Mouse (Mus musculus) hindbrain, embryonic 14.5 days (tissue): ENCODE data around the gene Wdr5. TPM values are rescaled to one million over a fixed set of nuclear protein-coding genes. Genes with fewer than 3 reads are reported as not detected.

Experiments
- ATAC-seq: fragments of 200-750 bp; cut with Nextera tagmentation; 2 replicates; pipeline ENCODE4 v1.8.0; 2017; ENCODE audit warnings: moderate number of reproducible peaks, mild to moderate bottlenecking, moderate TSS enrichment, moderate library complexity; ENCODE audit not compliant: low FRiP score
- DNase-seq: peaks from one replicate; pipeline ENCODE4 v3.0.0-alpha.2; 2015; ENCODE audit warnings: low spot score
- H3K27ac ChIP-seq: fragments of 300-500 bp; sonication (generic); 2 replicates; pipeline ENCODE4 v1.5.1; 2014; ENCODE audit warnings: mild to moderate bottlenecking, moderate library complexity
- H3K27me3 ChIP-seq: fragments of 300-500 bp; sonication (generic); 2 replicates; pipeline ENCODE4 v1.6.1; 2014; ENCODE audit warnings: mild to moderate bottlenecking, low read length, mixed read lengths; ENCODE audit not compliant: control insufficient read depth, insufficient read depth
- H3K36me3 ChIP-seq: fragments of 300-500 bp; sonication (generic); replicated peaks from 2 replicates; pipeline ENCODE4 v1.6.1; 2014; ENCODE audit not compliant: control insufficient read depth, insufficient read depth
- H3K4me1 ChIP-seq: fragments of 300-500 bp; sonication (generic); replicated peaks from 2 replicates; pipeline ENCODE4 v1.6.1; 2014; ENCODE audit warnings: antibody characterized with exemption, low read length, mixed read lengths; ENCODE audit not compliant: control insufficient read depth, insufficient read depth
- H3K4me2 ChIP-seq: fragments of 300-500 bp; sonication (generic); replicated peaks from 2 replicates; pipeline ENCODE4 v1.6.1; 2014; ENCODE audit warnings: mild to moderate bottlenecking, moderate library complexity
- H3K4me3 ChIP-seq: fragments of 300-500 bp; sonication (generic); replicated peaks from 2 replicates; pipeline ENCODE4 v1.5.1; 2014; ENCODE audit warnings: mild to moderate bottlenecking, low read length
- H3K9ac ChIP-seq: fragments of 300-500 bp; sonication (generic); 2 replicates; pipeline ENCODE4 v1.6.1; 2014
- H3K9me3 ChIP-seq: fragments of 300-500 bp; sonication (generic); 2 replicates; pipeline ENCODE4 v1.6.1; 2016; ENCODE audit warnings: low read length; ENCODE audit not compliant: control insufficient read depth
- WGBS: fragments of 180-500 bp; shearing (Covaris S2); extraction: QIAGEN DNeasy Blood & Tissue Kit; methylation state at CpG from one replicate; pipeline ENCODE4 v1.1.7; 2014; 5-methylcytosine and 5-hydroxymethylcytosine counted together
- polyA plus RNA-seq: library from polyadenylated mRNA; unstranded; fragments of >200 nt; fragmentation: Nextera tagmentation; extraction: Ambion mirVana; gene quantifications from 2 replicates; pipeline ENCODE4 v1.2.1, GENCODE M21; 2014

Wdr5 gene
- polyA plus RNA-seq, 1 experiment from 2014 or later, result 39.1 TPM

DNA sequence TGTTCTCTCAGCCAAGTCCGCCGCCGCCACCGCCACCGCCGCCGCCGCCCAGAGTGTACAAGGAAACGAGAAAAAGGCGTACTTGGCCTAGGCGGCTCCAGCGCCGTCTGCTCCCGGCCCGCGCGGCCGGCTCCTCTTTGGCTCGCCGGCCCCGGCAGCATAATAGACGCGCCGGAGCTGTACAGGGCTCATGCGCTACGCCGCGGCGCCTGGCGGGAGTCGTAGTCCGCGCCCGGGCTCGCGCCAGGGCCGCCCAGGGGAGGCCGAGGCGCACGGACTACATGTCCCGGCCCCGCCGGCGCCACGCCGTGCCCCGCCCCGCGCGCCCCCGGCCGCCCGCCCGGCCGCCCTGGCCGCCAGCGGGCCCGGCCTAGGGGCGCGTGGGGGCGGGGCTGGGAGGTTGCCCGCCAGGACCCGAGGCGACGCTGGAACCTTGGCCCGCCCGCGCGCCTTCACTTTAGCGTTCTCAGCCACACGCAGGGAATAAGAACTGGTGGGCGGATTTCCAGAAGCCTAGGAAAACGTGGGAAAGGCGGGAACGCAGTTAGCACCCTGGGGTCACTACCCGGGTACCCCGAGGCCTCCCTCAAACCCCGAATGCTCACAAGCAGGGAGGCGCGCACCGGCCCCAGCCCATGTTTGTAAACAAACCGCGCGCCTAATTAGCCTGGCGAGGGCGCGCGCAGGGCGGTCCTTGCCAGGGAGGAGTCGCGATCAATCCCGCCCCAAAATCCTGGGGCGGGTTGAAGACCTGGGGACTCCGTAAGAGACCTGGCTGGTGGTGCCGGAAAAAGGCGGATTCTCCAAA lies 39.3 kb upstream of the Wdr5 start:
- ATAC-seq, result peak; percentile 98
- WGBS, result under 1% methylated on average over 88 of the region's 96 CpGs
- Histone ChIP-seq H3K4me3 (peak overlapping the region; percentile 96), H3K27ac (peak overlapping the region; percentile 96), H3K27me3 (no peaks in the 10 kb centered on the region), H3K36me3 (no peaks in the 10 kb centered on the region), H3K4me1 (peaks cover 37% of the 10 kb centered on the region), H3K9ac (peak overlapping the region; percentile 97), H3K9me3 (no peaks in the 10 kb centered on the region), H3K4me2 (peak overlapping the region; percentile 95)
- DNase-seq, result peak; percentile 93

DNA sequence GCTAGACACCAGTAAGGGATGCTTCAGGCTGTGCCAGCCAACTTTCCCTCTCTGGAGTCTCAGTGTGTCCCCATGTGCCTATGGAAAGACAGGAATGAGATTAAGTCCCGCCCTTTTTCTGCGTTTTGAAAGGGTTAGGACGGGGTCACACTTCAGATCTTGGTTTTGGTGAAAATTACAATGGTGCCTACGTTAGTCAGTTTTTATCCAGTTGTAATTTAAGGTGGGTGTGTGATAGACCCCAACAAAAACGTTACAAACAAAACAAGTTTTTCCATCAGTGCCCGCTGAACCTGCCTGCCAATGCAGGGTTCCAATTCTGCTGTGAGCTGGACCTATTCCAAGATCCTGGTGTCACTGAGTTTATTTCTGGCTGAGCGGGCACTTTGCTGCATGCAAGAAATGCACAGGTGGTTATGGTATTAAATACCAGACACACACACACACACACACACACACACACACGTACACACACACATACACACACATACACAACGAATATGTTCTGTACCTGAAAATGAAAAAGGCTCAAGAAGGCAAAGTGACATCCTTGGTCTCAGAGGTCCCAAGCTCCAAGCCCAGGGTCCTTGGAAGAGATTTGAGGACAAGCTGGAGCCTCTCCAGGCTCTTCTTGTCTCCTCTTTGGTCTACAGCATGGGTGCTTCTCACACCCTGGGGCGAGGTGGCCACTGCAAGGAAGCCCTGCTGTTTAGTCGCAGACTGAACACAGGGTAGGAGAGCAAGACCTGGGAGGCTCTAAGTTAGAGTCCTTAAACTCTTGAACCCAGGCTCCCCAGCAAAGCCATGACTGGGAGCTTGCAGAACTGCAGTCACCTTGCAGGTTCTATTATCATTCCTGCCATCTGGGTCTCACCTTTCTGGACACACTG lies 38.4 kb upstream of the Wdr5 start:
- DNase-seq, result peak; percentile 34
- Histone ChIP-seq H3K9me3 (no peaks in the 10 kb centered on the region), H3K9ac (peak overlapping the region; percentile 97), H3K4me1 (peaks cover 34% of the 10 kb centered on the region), H3K4me3 (peak overlapping the region; percentile 96), H3K27ac (peak overlapping the region; percentile 96), H3K4me2 (peak overlapping the region; percentile 95), H3K36me3 (no peaks in the 10 kb centered on the region), H3K27me3 (no peaks in the 10 kb centered on the region)
- whole genome bisulfite sequencing, result 27% methylated on average over 11 of the region's 11 CpGs
- no peak for ATAC-seq

DNA sequence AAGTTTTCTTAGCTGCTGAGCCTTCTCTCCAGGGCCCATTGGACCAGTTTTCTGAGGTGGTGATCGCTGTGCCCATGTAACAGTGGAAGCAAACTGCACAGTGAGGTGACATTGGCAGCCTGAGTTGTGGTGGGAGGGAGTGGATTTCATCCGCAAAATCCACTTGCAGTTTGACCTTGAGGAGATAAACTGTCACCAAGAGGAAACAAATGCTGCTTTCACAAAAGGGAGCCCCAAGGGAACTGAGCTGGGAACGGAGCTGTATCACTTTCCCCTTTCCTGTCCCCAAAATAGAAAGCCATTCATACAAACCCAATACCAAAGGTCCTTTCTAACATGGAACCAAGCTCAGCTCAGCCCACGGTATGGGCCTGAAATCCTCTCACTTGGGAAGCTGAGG lies 35.1 kb upstream of the Wdr5 start:
- H3K4me1 ChIP-seq, result peaks cover 6% of the 10 kb centered on the region; the same call in 1 of the 2 replicates
- DNase-seq (no peak), ATAC-seq (no peak)
- 74% methylated on average over 4 of the region's 4 CpGs for WGBS
- H3K9ac ChIP-seq, result no peak overlapping the region
- H3K27me3 ChIP-seq, result no peaks in the 10 kb centered on the region
- no peak overlapping the region for H3K4me3 ChIP-seq
- H3K27ac ChIP-seq, result no peak overlapping the region
- no peaks in the 10 kb centered on the region for H3K9me3 ChIP-seq
- H3K4me2 ChIP-seq, result no peak overlapping the region
- no peaks in the 10 kb centered on the region for H3K36me3 ChIP-seq

DNA sequence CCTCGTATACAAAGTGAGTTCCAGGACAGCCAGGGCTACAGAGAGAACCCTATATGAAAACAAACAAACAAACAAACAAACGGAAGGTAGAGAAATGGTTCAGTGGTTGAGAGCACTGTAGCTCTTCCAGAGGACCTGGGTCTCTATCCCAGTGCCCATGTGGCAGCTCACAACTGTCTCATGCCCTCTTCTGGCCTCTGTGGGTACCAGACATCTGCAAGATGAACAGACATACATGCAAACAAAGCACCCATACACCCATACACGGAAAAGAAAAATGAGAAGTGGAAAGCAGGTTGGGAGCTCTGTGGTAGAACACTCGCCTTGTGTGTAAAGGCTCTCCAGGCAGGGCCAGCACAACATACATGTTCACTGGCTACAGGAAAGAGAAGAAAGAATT lies 34.6 kb upstream of the Wdr5 start:
- Histone ChIP-seq H3K4me2 (no peak overlapping the region), H3K27ac (no peak overlapping the region), H3K9ac (no peak overlapping the region), H3K4me3 (no peak overlapping the region), H3K4me1 (peaks cover 6% of the 10 kb centered on the region; the same call in 1 of the 2 replicates), H3K9me3 (no peaks in the 10 kb centered on the region), H3K36me3 (no peaks in the 10 kb centered on the region), H3K27me3 (no peaks in the 10 kb centered on the region)
- ATAC-seq (no peak), DNase-seq (no peak)
- WGBS, result 73% methylated on average over 4 of the region's 4 CpGs

DNA sequence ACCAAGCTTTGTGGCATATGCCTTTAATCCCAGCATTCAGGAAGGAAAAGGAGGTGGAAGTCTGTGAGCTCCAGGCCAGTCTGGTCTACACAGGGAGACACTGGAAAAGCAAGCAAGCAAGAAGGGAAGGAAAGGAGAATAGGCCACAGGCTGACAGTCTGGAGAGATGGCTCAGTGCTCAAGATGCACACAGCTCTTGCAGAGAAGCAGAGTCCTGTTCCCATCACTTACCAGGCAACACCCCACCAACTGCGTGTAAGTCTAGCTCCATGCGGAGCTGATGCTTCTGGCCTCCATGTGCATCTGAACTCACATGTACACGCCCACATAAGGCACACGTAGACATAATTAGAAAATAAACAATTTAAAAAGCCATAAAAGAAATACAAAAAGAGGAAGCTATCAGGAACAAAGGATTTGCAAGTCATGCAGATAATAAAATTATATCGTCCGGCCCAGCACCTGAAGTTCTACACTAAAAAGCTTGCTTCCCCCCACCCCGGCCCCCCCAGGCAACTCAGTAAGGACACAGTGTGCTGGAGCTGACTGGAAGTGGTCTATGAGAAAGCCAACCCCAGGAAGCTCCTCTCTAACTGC lies 32.6 kb upstream of the Wdr5 start:
- Histone ChIP-seq H3K4me2 (no peak overlapping the region), H3K4me1 (no peaks in the 10 kb centered on the region), H3K27ac (no peak overlapping the region), H3K9ac (no peak overlapping the region), H3K27me3 (no peaks in the 10 kb centered on the region), H3K9me3 (no peaks in the 10 kb centered on the region), H3K4me3 (no peak overlapping the region), H3K36me3 (no peaks in the 10 kb centered on the region)
- ATAC-seq, result no peak
- WGBS, result 81% methylated on average over 7 of the region's 7 CpGs
- DNase-seq, result no peak

DNA sequence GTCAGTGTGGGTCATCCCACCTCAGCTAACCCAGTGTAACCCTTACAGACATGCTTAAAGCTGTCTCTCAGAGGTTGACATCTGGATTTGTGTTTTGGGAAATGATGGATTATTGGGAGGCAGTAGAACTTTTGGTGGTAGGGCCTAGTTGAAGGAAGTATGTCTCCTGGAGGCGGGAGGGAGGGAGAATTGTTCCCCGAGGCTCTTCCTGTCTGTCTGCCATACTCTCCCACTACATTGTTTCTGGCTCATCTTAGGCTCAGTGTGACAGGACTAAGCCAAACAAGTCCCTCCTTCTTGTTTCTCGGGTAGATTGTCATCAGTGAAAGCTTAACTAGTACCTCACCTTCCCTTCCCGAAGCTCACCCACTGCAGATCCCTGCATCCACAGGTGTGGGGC lies 28.2 kb upstream of the Wdr5 start:
- no peaks in the 10 kb centered on the region for H3K4me1 ChIP-seq
- no peak overlapping the region for H3K4me3 ChIP-seq
- H3K9me3 ChIP-seq, result no peaks in the 10 kb centered on the region
- no peaks in the 10 kb centered on the region for H3K27me3 ChIP-seq
- H3K36me3 ChIP-seq, result no peaks in the 10 kb centered on the region
- 85% methylated on average over 4 of the region's 4 CpGs for WGBS
- DNase-seq (no peak), ATAC-seq (no peak)
- H3K9ac ChIP-seq, result no peak overlapping the region
- H3K27ac ChIP-seq, result no peak overlapping the region
- H3K4me2 ChIP-seq, result no peak overlapping the region

DNA sequence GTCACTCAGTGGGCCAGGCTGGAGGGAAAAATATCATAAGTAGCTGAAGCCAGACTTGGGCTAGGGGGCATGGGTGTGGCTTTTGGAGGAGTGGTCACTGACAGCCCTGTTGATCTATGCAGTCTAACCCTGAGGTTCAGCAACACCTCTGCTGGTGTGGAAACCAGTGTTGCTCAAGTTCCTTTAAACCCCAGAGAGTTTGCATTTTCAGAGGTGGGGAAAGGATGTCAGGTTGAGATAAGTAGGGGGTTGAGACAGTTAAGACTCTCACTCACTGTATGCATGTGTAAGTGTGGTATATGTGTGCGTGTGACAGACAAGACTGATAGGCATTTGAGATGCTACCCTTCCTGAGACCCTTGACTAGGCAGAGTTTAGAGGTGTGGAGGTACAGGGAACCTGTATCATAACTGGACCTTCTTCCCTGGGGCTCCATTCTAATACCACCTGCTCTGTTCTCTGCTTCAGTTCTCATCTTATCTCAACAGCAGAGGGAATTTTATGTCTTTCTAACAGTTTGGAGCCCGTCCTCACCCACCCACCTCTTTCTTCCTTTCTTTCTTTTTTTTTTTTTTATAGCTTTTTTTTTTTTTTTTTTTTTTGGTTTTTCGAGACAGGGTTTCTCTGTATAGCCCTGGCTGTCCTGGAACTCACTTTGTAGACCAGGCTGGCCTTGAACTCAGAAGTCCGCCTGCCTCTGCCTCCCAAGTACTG lies 27.5 kb upstream of the Wdr5 start:
- H3K9ac ChIP-seq, result no peak overlapping the region
- DNase-seq (no peak), ATAC-seq (no peak)
- H3K4me2 ChIP-seq, result no peak overlapping the region
- no peak overlapping the region for H3K4me3 ChIP-seq
- H3K27me3 ChIP-seq, result no peaks in the 10 kb centered on the region
- WGBS, result 86% methylated on average over 3 of the region's 4 CpGs
- H3K4me1 ChIP-seq, result no peaks in the 10 kb centered on the region
- H3K36me3 ChIP-seq, result no peaks in the 10 kb centered on the region
- no peak overlapping the region for H3K27ac ChIP-seq
- no peaks in the 10 kb centered on the region for H3K9me3 ChIP-seq

DNA sequence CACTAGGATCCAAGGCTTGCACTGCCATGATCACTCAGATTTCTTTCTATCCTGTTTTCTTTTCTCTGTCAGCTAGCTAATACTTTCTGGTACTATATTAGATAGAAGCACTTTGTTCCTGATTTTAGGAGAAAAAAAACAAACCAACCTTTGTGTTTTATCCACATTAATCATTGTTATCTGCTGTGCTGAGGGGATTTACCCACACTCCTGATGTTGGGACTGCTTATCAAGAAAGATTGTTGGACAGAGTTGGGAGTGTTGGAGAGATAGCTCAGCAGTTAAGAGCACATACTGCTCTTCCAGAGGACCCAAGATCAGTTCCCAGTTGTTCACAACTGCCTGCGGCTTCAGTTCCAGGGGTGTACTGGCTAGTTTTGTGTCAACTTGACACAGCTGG lies 26.6 kb upstream of the Wdr5 start:
- H3K4me1 ChIP-seq, result no peaks in the 10 kb centered on the region
- 88% methylated on average over 1 of the region's 1 CpGs for whole genome bisulfite sequencing
- no peak overlapping the region for H3K4me3 ChIP-seq
- DNase-seq (no peak), ATAC-seq (no peak)
- no peaks in the 10 kb centered on the region for H3K27me3 ChIP-seq
- H3K9me3 ChIP-seq, result no peaks in the 10 kb centered on the region
- no peaks in the 10 kb centered on the region for H3K36me3 ChIP-seq
- H3K9ac ChIP-seq, result no peak overlapping the region
- no peak overlapping the region for H3K4me2 ChIP-seq
- H3K27ac ChIP-seq, result no peak overlapping the region

DNA sequence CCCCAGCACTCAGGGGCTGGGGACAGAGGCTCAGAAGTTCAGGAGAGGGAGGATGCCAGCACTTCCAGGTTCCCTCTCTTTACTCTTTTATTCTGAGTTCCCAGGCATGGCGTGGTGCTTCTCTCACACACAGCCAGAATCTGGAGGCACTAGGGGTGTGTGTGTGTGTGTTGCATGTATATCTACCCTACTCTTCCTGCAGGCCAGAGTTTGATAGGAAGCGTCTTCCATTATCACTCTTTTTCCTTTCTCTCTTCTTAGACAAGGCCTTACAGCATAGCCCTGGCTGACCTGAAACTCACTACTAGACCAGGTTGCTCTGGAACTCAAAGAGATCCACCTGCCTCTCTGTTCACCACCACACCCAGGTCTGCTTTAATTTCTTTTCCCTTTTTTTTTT lies 24.0 kb upstream of the Wdr5 start:
- DNase-seq (no peak), ATAC-seq (no peak)
- no peaks in the 10 kb centered on the region for H3K9me3 ChIP-seq
- no peak overlapping the region for H3K4me2 ChIP-seq
- WGBS, result 92% methylated on average over 2 of the region's 2 CpGs
- H3K27me3 ChIP-seq, result no peaks in the 10 kb centered on the region
- no peaks in the 10 kb centered on the region for H3K36me3 ChIP-seq
- H3K9ac ChIP-seq, result no peak overlapping the region
- H3K4me1 ChIP-seq, result no peaks in the 10 kb centered on the region
- H3K27ac ChIP-seq, result no peak overlapping the region
- H3K4me3 ChIP-seq, result no peak overlapping the region
